Mouse (Mus musculus) large intestine, adult 2 months (tissue): ENCODE measurements around the gene Ubac2. TPM values are rescaled to one million over a fixed set of nuclear protein-coding genes. Genes with fewer than 3 reads are reported as not detected.
"Not testable (repeated sequence)": the region's sequence is repeated elsewhere in the genome, so short reads cannot be mapped to it uniquely, and the experiment has no call there.

Source experiments
- DNase-seq: peaks from one replicate; pipeline ENCODE4 v3.0.0-alpha.2; 2012; ENCODE audit warnings: low read depth, low spot score
- WGBS: fragments of 180-500 bp; shearing (Covaris S2); methylation state at CpG from one replicate; pipeline ENCODE4 v1.1.7; 2018; 5-methylcytosine and 5-hydroxymethylcytosine counted together
- polyA plus RNA-seq: library from polyadenylated mRNA; depleted of rRNA; stranded (reverse); fragments of >200 nt; gene quantifications from 2 replicates; pipeline ENCODE4 v1.2.3, GENCODE M21; 2012; rRNA removed

The Ubac2 gene
- polyA plus RNA-seq, 1 experiment: 49.3 TPM

- WGBS: 2% methylated on average over 2 of the region's 2 CpGs
Measured at GRCm38 (mm10) chr14:122064519-122064918, 186.1 kb downstream of the Ubac2 start.

DNA sequence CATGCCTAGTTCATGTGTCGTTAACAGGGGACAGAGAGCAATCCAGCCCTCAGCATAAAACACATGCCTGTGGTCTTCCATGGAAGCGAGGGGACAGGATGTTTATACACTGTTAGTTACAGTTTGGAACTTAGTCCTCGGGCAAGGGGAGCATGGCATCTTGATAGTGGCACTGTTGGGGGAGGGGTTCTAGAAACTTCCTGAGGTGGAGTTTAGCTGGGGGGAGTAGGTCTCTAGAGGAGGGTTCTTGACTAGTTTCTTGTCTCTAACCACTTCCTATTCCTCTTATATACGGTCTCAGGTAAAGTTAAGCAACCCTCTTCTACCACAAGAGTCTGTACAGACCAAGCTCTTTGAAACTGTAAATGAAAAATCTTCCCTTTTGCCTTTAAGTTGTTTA is 187.8 kb downstream of the Ubac2 start:
- no peak for DNase-seq
- WGBS: 65% methylated on average over 4 of the region's 4 CpGs

More at GRCm38 (mm10) chr14:122064519-122064918, 186.1 kb downstream of the Ubac2 start:
- no peak for DNase-seq

DNA sequence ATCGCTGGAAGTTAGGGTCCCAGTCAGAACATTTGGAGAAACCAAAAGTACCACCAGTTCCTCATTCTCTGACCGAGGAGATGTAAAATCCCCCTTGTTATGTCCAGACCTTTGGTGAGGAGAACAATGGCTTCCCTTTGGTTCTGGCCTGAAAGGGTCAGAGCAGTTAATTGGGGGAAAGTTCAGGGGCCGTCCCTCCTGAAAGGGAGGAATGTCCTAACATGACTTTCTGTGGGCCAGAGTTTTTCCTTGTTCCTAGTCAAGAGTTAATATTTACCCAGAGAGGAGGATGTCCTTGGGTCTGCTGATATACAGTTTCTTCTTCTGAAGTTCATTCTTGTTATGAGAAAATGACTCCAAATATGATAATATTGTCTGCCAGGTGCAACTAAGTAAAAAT is 189.6 kb downstream of the Ubac2 start:
- WGBS: 35% methylated on average over 3 of the region's 3 CpGs
- not testable (repeated sequence) for DNase-seq

GRCm38 (mm10) chr14:122068801-122069695 is 190.6 kb downstream of the Ubac2 start:
- DNase-seq: no peak
- 52% methylated on average over 11 of the region's 11 CpGs for WGBS

DNA sequence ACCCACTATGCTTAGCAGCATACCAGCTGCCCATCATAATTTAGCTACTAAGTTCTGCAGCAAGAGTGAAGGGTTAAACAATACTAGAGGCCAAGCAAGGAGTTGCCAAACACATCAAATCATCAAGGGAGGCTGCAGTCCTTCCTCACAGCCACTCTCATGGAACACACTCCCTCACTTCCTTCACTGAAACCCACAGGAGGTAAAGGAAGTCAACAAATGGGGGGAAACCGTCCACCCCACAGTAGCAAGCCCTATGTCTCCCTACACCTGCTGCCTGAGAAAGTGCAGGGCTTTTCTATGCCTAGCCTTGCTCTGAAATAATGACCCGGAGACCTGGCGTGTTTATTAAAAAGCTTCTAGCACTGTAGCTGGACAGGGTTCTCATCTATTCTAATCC is 191.5 kb downstream of the Ubac2 start:
- DNase-seq: no peak
- 88% methylated on average over 3 of the region's 3 CpGs for WGBS

Other genes with a start within 250 kb of the Ubac2 start
- gene Dock9, start 80.8 kb upstream of the Ubac2 start, polyA plus RNA-seq: 7.0 and 8.2 TPM in 2 replicates
- 11.5 and 12.9 TPM in 2 replicates for gene Gpr18, start 37.2 kb downstream of the Ubac2 start, polyA plus RNA-seq
- 3.7 and 4.8 TPM in 2 replicates for gene Gpr183, start 86.6 kb downstream of the Ubac2 start, polyA plus RNA-seq
- gene Timm8a2, start 156.1 kb downstream of the Ubac2 start, polyA plus RNA-seq: 0.16 TPM in 1 of 2 replicates, not detected in the other
- 187 and 249 TPM in 2 replicates for gene Tm9sf2, start 228.4 kb downstream of the Ubac2 start, polyA plus RNA-seq